29 mouse cellular contexts compared by ENCODE assay signal in genomic region chr11:86870486-86871165, GRCm38 (mm10).
DNase-seq lines count a peak whose midpoint lies in the region; ATAC-seq and TF ChIP-seq lines count a peak whose summit lies in the region.
"Had no signal": no experiment of that assay in that cellular context is flagged by ENCODE, and none has a peak within 500 bp of the region (broad histone marks: within the 10 kb centered on the region; RNA-seq: fewer than 3 reads in every experiment).

No protein-coding gene starts in this region.

- H3K9me3 ChIP-seq in liver, postnatal 0 days (ENCODE audit: low read length): peaks cover 4% of the 10 kb centered on the region; the same call in 1 of the 2 replicates
- H3K9me3 ChIP-seq: embryonic facial prominence, embryonic 10.5 days; forebrain, embryonic 10.5 days; hindbrain, embryonic 12.5 days; midbrain, embryonic 12.5 days; neural tube, embryonic 15.5 days; stomach, embryonic 15.5 days had no signal

- H3K27me3 ChIP-seq in liver, postnatal 0 days (ENCODE audit: insufficient read depth, low read length): no peaks in the 10 kb centered on the region
- H3K27me3 ChIP-seq: heart, embryonic 13.5 days; hindbrain, embryonic 12.5 days; midbrain, embryonic 12.5 days; neural tube, embryonic 15.5 days; stomach, embryonic 15.5 days had no signal

- H3K9ac ChIP-seq in liver, postnatal 0 days (replicated peaks): 0 out of 2 replicates have a peak overlapping the region, but pooled peaks have one; percentile 21
- H3K9ac ChIP-seq: heart, embryonic 13.5 days; hindbrain, embryonic 12.5 days; liver, embryonic 14.5 days; midbrain, embryonic 12.5 days; neural tube, embryonic 15.5 days; stomach, embryonic 15.5 days had no signal

- peaks cover 9% of the 10 kb centered on the region for H3K4me1 ChIP-seq in liver, postnatal 0 days (ENCODE audit: insufficient read depth)

- H3K27ac ChIP-seq in liver, postnatal 0 days (ENCODE audit: low read depth): peak overlapping the region; percentile 78
- H3K27ac ChIP-seq: embryonic facial prominence, embryonic 10.5 days; forebrain, embryonic 10.5 days; heart, embryonic 13.5 days; hindbrain, embryonic 12.5 days; liver, embryonic 14.5 days; midbrain, embryonic 12.5 days; neural tube, embryonic 15.5 days; stomach, embryonic 15.5 days had no signal

- peak; percentile 26 for DNase-seq in kidney, adult 18-20 months
- DNase-seq in kidney, postnatal 10 days: no peak
- peak; percentile 31 to 60 for DNase-seq in kidney, adult 8-10 months
- DNase-seq in kidney, postnatal 14 days: peak; percentile 27
- no peak for DNase-seq in liver, postnatal 0 days
- no peak for DNase-seq in heart, postnatal 4 days
- no peak for DNase-seq in spleen, postnatal 14 days (ENCODE audit: low spot score in 2 of 2)
- DNase-seq: adrenal gland, postnatal 36 days; cerebellum, adult 11 months; cerebellum, postnatal 10 days; gastrocnemius, postnatal 14 days; heart, adult 11 months; heart, postnatal 14 days; lung, postnatal 14 days; right cerebral cortex, adult 18-20 months; right cerebral cortex, postnatal 4 days; thymus, adult 2 months; thymus, postnatal 4 days had no signal

- H3K4me2 ChIP-seq in liver, postnatal 0 days (ENCODE audit: low read depth, low read length): no peak overlapping the region
- H3K4me2 ChIP-seq: heart, embryonic 13.5 days; hindbrain, embryonic 12.5 days; midbrain, embryonic 12.5 days; neural tube, embryonic 15.5 days; stomach, embryonic 15.5 days had no signal

- TF ChIP-seq EP300 in liver, postnatal 0 days (IDR thresholded peaks at IDR 0.05; ENCODE audit: low read depth): no peak

- TF ChIP-seq CTCF in liver, postnatal 0 days (IDR thresholded peaks at IDR 0.05; ENCODE audit: low read depth): no peak

- no peaks in the 10 kb centered on the region for H3K36me3 ChIP-seq in liver, postnatal 0 days (replicated peaks; ENCODE audit: insufficient read depth, low read length)
- H3K36me3 ChIP-seq: embryonic facial prominence, embryonic 10.5 days; forebrain, embryonic 10.5 days; heart, embryonic 13.5 days; hindbrain, embryonic 12.5 days; midbrain, embryonic 12.5 days; neural tube, embryonic 15.5 days; stomach, embryonic 15.5 days had no signal

- WGBS in liver, postnatal 0 days (ENCODE audit: insufficient replicate concordance): 60% methylated on average over 9 of the region's 9 CpGs

- ATAC-seq in liver, postnatal 0 days: peak; percentile 35
- ATAC-seq: CD4-positive, CD25-positive, alpha-beta regulatory T cell, adult 4 months; forebrain, embryonic 16.5 days; intestine, postnatal 0 days had no signal

- H3K4me3 ChIP-seq in liver, postnatal 0 days (ENCODE audit: low read depth, low read length): no peak overlapping the region
- H3K4me3 ChIP-seq: embryonic facial prominence, embryonic 10.5 days; forebrain, embryonic 10.5 days; heart, embryonic 13.5 days; hindbrain, embryonic 12.5 days; midbrain, embryonic 12.5 days; neural tube, embryonic 15.5 days; stomach, embryonic 15.5 days had no signal

Comparison
In these comparisons a context has a peak if more than half of its experiments do, and no peak if none do; other contexts are left out.
1. DNase-seq: peak in kidney, adult 18-20 months (single experiment), kidney, adult 8-10 months (2 of 2) and kidney, postnatal 14 days (single experiment); none in kidney, postnatal 10 days (single experiment), liver, postnatal 0 days (single experiment), heart, postnatal 4 days (single experiment) and spleen, postnatal 14 days (0 of 2).